ENCODE assay signal across 8 mouse cellular contexts in the genomic region with DNA sequence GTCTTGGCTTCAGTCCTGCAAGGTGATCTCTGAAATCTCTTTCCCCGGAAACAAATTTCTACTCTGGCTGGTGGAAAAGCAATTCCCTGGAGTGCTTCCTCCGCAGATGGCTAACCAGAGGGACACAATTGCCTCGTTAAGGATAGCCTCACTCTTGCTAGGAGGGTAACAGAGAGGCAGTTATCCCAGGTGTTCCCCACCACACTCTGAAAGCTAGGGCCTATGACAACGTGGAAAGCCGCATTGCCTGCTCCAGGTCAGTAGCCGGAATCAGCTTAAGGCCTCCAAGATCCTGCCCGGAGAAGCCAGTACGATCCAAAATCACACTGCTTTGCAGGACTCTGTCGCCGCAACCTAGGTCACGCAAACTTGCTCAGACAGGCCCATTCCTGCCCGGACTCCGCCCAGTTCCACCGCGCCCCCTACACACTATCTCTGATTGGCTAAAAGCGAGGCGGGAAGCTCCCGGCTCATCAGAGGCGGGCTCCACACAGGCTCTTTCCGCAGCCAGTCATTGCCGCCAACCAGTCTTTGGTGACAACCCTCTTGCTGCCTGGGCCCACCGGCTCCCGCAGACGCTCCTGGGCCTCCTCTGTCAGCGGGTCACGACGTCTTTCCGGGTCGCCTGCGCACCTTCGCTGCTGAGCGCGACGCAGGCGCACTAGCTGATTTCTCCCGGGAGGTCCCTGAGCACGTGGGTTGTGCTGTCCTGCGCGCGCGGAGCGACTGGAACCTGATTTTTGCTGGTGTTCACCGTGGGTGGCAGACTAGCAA. TPM values are rescaled to one million over a fixed set of nuclear protein-coding genes. Genes with fewer than 3 reads are reported as not detected.
DNase-seq lines count a peak whose midpoint lies in the region; ATAC-seq lines count a peak whose summit lies in the region.

TSS of gene Mthfd1 (plus strand) at position 574 of the 774 bp plus-strand sequence.

- peak within 1 kb of the TSS; percentile 79 for H3K4me2 ChIP-seq in hindbrain, embryonic 15.5 days

- peak; percentile 100 for ATAC-seq in hindbrain, embryonic 15.5 days (ENCODE audit: low FRiP score, low read depth)

- H3K36me3 ChIP-seq in hindbrain, embryonic 15.5 days = no peaks in the 10 kb centered on the region

- peak within 1 kb of the TSS; percentile 51 for H3K9ac ChIP-seq in hindbrain, embryonic 15.5 days

- H3K4me3 ChIP-seq in hindbrain, embryonic 15.5 days = peak within 1 kb of the TSS; percentile 57

- H3K27me3 ChIP-seq in hindbrain, embryonic 15.5 days = no peaks in the 10 kb centered on the region

- peak within 1 kb of the TSS; percentile 87 for H3K27ac ChIP-seq in hindbrain, embryonic 15.5 days (replicated peaks)

- H3K9me3 ChIP-seq in hindbrain, embryonic 15.5 days = no peaks in the 10 kb centered on the region

- WGBS in hindbrain, embryonic 15.5 days = 2% methylated on average over 43 of the region's 43 CpGs

- peak; percentile 97 for DNase-seq in T-cell, adult 2 months (ENCODE audit: low spot score)
- DNase-seq in cerebellum, postnatal 36 days = peak; percentile 91 to 94
- peak; percentile 95 to 96 for DNase-seq in frontal cortex, postnatal 36 days (ENCODE audit: low spot score in 2 of 2)
- peak; percentile 95 for DNase-seq in left cerebral cortex, adult 11 months (ENCODE audit: low spot score)
- peak; percentile 92 to 98 for DNase-seq in lung, postnatal 4 days
- peak; percentile 84 for DNase-seq in retina, postnatal 7 days (ENCODE audit: low read depth, low spot score)
- DNase-seq in urinary bladder, adult 2 months (ENCODE audit: low spot score) = peak; percentile 84

- H3K4me1 ChIP-seq in hindbrain, embryonic 15.5 days (replicated peaks) = peaks cover 23% of the 10 kb centered on the region

RNA-seq across cellular contexts. Expression of gene Mthfd1, which starts in this region (rescaled TPM):
- 33.1 and 34.1 TPM in 2 replicates for polyA plus RNA-seq in hindbrain, embryonic 15.5 days (2015; fragmentation: Nextera tagmentation; extraction: Ambion mirVana)
- polyA plus RNA-seq in urinary bladder, adult 2 months (2012; rRNA removed) = 28.9 and 31.0 TPM in 2 replicates

Comparison
In these comparisons a context has a peak if more than half of its experiments do, and no peak if none do; other contexts are left out.
1. Peak in every context shown above with its lines: DNase-seq, ATAC-seq, H3K4me3 ChIP-seq and H3K27ac ChIP-seq.